Mouse (Mus musculus): ENCODE results near the gene Abcb4.

DNA sequence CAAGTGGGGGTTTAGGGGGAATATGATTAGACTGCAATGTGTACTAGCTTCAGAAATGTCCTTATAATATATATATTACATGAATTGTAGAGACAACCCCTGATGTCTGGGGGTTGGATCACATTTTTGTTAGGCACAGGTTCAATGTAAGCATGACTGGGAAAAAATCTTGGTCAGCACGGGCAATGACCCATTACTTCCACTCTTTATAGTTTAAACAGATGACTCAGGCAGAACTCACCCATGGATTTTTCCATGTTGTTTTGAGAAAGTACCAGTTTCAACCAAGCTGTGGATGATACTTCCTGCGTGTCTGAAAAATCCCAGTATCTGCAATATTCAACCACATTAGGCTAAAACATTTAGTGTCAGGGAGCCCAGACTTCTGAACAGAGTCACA, 16.4 kb upstream of the Abcb4 start:
- TF ChIP-seq POLR2A (IDR thresholded peaks at IDR 0.05; ENCODE audit: control insufficient read depth, low read depth, low read length) (no peak), CTCF (IDR thresholded peaks at IDR 0.05; ENCODE audit: control insufficient read depth, insufficient read depth, insufficient replicate concordance, low read depth, low read length) (no peak)

Data from testis, adult 2 months (tissue).